In genomic region chr19:10271592-10271991, GRCm38 (mm10) we compare ENCODE assay signal across 18 mouse cellular contexts. TPM values are rescaled to one million over a fixed set of nuclear protein-coding genes. Genes with fewer than 3 reads are reported as not detected.
"Had no signal": no experiment of that assay in that cellular context is flagged by ENCODE, and none has a peak within 500 bp of the region (broad histone marks: within the 10 kb centered on the region; RNA-seq: fewer than 3 reads in every experiment).

No protein-coding gene starts in this region.

- H3K36me3 ChIP-seq: midbrain, embryonic 10.5 days; midbrain, embryonic 12.5 days; neural tube, embryonic 13.5 days; neural tube, embryonic 15.5 days; stomach, embryonic 15.5 days had no signal

- H3K27me3 ChIP-seq: stomach, embryonic 15.5 days had no signal

- H3K9me3 ChIP-seq: midbrain, embryonic 10.5 days; midbrain, embryonic 12.5 days; neural tube, embryonic 13.5 days; neural tube, embryonic 15.5 days; stomach, embryonic 15.5 days had no signal

- H3K4me3 ChIP-seq: midbrain, embryonic 10.5 days; midbrain, embryonic 12.5 days; myocyte; neural tube, embryonic 13.5 days; neural tube, embryonic 15.5 days; stomach, embryonic 15.5 days had no signal

- DNase-seq: lung, adult 18-20 months; lung, embryonic 14.5 days; lung, postnatal 10 days; lung, postnatal 4 days; midbrain, embryonic 14.5 days; retina, postnatal 1 day; right cerebral cortex, postnatal 14 days; thymus, adult 2 months; thymus, postnatal 25 days; thymus, postnatal 4 days had no signal

- H3K27ac ChIP-seq: midbrain, embryonic 12.5 days; neural tube, embryonic 13.5 days had no signal

RNA-seq across cellular contexts. Expression of gene Myrf, which starts 31.0 kb away (rescaled TPM):
- total RNA-seq: megakaryocyte-erythroid progenitor cell, adult 5-6 weeks had no signal

RNA-seq across cellular contexts. Expression of gene Dagla, which starts 33.1 kb away (rescaled TPM):
- total RNA-seq: megakaryocyte, adult 5-6 weeks; megakaryocyte-erythroid progenitor cell, adult 5-6 weeks had no signal
